Mouse (Mus musculus): ENCODE measurements at regions not wholly inside any gene's neighbourhood (a gene's known extent, or its start where the extent isn't known, plus 50 kb on each side); places are given as distances from the start of the nearest gene placed in this dataset.

GRCm38 (mm10) chr13:114681196-114681595 lies 136.8 kb upstream of the Mocs2 start:
- no peak for TF ChIP-seq ZC3H11A (IDR thresholded peaks at IDR 0.05; ENCODE audit: borderline replicate concordance, low read depth, low read length)
- TF ChIP-seq MAFK (IDR thresholded peaks at IDR 0.05; ENCODE audit: insufficient read depth, low read depth, low read length), result no peak
- TF ChIP-seq HCFC1 (IDR thresholded peaks at IDR 0.05; ENCODE audit: borderline replicate concordance, insufficient read depth, low read length), result no peak
